Mouse (Mus musculus): ENCODE measurements around the gene Letmd1. TPM values are rescaled to one million over a fixed set of nuclear protein-coding genes. Genes with fewer than 3 reads are reported as not detected.
A peak's percentile ranks its signal among the peaks of the same experiment; 100 is the strongest.

Gene Letmd1
- polyA plus RNA-seq, 1 experiment from 2014 or later: 23.9 TPM

- H3K4me1 ChIP-seq (replicated peaks; ENCODE audit: control insufficient read depth, insufficient read depth, low read length): no peaks in the 10 kb centered on the region
- H3K4me3 ChIP-seq (ENCODE audit: low read length): no peak overlapping the region
- WGBS: 77% methylated on average over 5 of the region's 5 CpGs
- H3K9me3 ChIP-seq (ENCODE audit: control insufficient read depth, low read length): no peaks in the 10 kb centered on the region
- H3K4me2 ChIP-seq (ENCODE audit: low read depth, low read length): no peak overlapping the region
- ATAC-seq (ENCODE audit: low read depth): no peak
- no peaks in the 10 kb centered on the region for H3K36me3 ChIP-seq (ENCODE audit: control insufficient read depth, insufficient read depth, low read length)
- no peak overlapping the region for H3K27ac ChIP-seq (ENCODE audit: low read length)
- H3K9ac ChIP-seq (ENCODE audit: low read length): no peak overlapping the region
- no peaks in the 10 kb centered on the region; the same call in 1 of the 2 replicates for H3K27me3 ChIP-seq (ENCODE audit: control insufficient read depth, insufficient read depth, low read depth, low read length)
These were observed 6.7 kb upstream of the Letmd1 start for GRCm38 (mm10) chr15:100462086-100462485.

GRCm38 (mm10) chr15:100463712-100464111 lies 5.1 kb upstream of the Letmd1 start:
- no peak for ATAC-seq (ENCODE audit: low read depth)
- Histone ChIP-seq H3K4me1 (replicated peaks; ENCODE audit: control insufficient read depth, insufficient read depth, low read length) (peaks cover 5% of the 10 kb centered on the region), H3K27me3 (ENCODE audit: control insufficient read depth, insufficient read depth, low read depth, low read length) (no peaks in the 10 kb centered on the region; the same call in 1 of the 2 replicates), H3K4me3 (ENCODE audit: low read length) (no peak overlapping the region), H3K9me3 (ENCODE audit: control insufficient read depth, low read length) (no peaks in the 10 kb centered on the region), H3K36me3 (ENCODE audit: control insufficient read depth, insufficient read depth, low read length) (no peaks in the 10 kb centered on the region), H3K4me2 (ENCODE audit: low read depth, low read length) (no peak overlapping the region), H3K9ac (ENCODE audit: low read length) (no peak overlapping the region), H3K27ac (ENCODE audit: low read length) (no peak overlapping the region)
- WGBS: 22% methylated on average over 6 of the region's 6 CpGs

- H3K4me1 ChIP-seq (replicated peaks; ENCODE audit: control insufficient read depth, insufficient read depth, low read length): peaks cover 14% of the 10 kb centered on the region
- no peaks in the 10 kb centered on the region for H3K9me3 ChIP-seq (ENCODE audit: control insufficient read depth, low read length)
- no peak overlapping the region for H3K4me3 ChIP-seq (ENCODE audit: low read length)
- no peak overlapping the region for H3K9ac ChIP-seq (ENCODE audit: low read length)
- no peak for ATAC-seq (ENCODE audit: low read depth)
- no peaks in the 10 kb centered on the region for H3K36me3 ChIP-seq (ENCODE audit: control insufficient read depth, insufficient read depth, low read length)
- H3K27me3 ChIP-seq (ENCODE audit: control insufficient read depth, insufficient read depth, low read depth, low read length): no peaks in the 10 kb centered on the region
- 67% methylated on average over 2 of the region's 2 CpGs for WGBS
- H3K4me2 ChIP-seq (ENCODE audit: low read depth, low read length): no peak overlapping the region
- H3K27ac ChIP-seq (ENCODE audit: low read length): no peak overlapping the region
These were observed 3.4 kb upstream of the Letmd1 start for GRCm38 (mm10) chr15:100465432-100465831.

GRCm38 (mm10) chr15:100467738-100468137 lies 1.1 kb upstream of the Letmd1 start:
- Histone ChIP-seq H3K9ac (ENCODE audit: low read length) (no peak overlapping the region), H3K36me3 (ENCODE audit: control insufficient read depth, insufficient read depth, low read length) (peaks cover 7% of the 10 kb centered on the region), H3K9me3 (ENCODE audit: control insufficient read depth, low read length) (no peaks in the 10 kb centered on the region), H3K4me3 (ENCODE audit: low read length) (no peak overlapping the region; the same call in 1 of the 2 replicates), H3K27me3 (ENCODE audit: control insufficient read depth, insufficient read depth, low read depth, low read length) (no peaks in the 10 kb centered on the region), H3K27ac (ENCODE audit: low read length) (no peak overlapping the region), H3K4me2 (ENCODE audit: low read depth, low read length) (peak overlapping the region; percentile 97), H3K4me1 (replicated peaks; ENCODE audit: control insufficient read depth, insufficient read depth, low read length) (peaks cover 14% of the 10 kb centered on the region)
- no peak for ATAC-seq (ENCODE audit: low read depth)
- 60% methylated on average over 6 of the region's 8 CpGs for WGBS

GRCm38 (mm10) chr15:100469189-100469545 lies 344 bp downstream of the Letmd1 start:
- peak overlapping the region; percentile 87 for H3K9ac ChIP-seq (ENCODE audit: low read length)
- H3K9me3 ChIP-seq (ENCODE audit: control insufficient read depth, low read length): no peaks in the 10 kb centered on the region
- under 1% methylated on average over 19 of the region's 19 CpGs for WGBS
- ATAC-seq (ENCODE audit: low read depth): no peak; the same call in 1 of the 2 replicates
- no peaks in the 10 kb centered on the region for H3K27me3 ChIP-seq (ENCODE audit: control insufficient read depth, insufficient read depth, low read depth, low read length)
- H3K4me2 ChIP-seq (ENCODE audit: low read depth, low read length): peak overlapping the region; percentile 97
- peaks cover 14% of the 10 kb centered on the region for H3K4me1 ChIP-seq (replicated peaks; ENCODE audit: control insufficient read depth, insufficient read depth, low read length)
- H3K4me3 ChIP-seq (ENCODE audit: low read length): peak overlapping the region; percentile 85
- peaks cover 7% of the 10 kb centered on the region for H3K36me3 ChIP-seq (ENCODE audit: control insufficient read depth, insufficient read depth, low read length)
- H3K27ac ChIP-seq (ENCODE audit: low read length): peak overlapping the region; percentile 29; the same call in 1 of the 2 replicates

GRCm38 (mm10) chr15:100470037-100470436 lies 1.2 kb downstream of the Letmd1 start:
- no peak for ATAC-seq (ENCODE audit: low read depth)
- Histone ChIP-seq H3K4me2 (ENCODE audit: low read depth, low read length) (peak overlapping the region; percentile 97), H3K4me1 (replicated peaks; ENCODE audit: control insufficient read depth, insufficient read depth, low read length) (peaks cover 14% of the 10 kb centered on the region), H3K9me3 (ENCODE audit: control insufficient read depth, low read length) (no peaks in the 10 kb centered on the region), H3K27me3 (ENCODE audit: control insufficient read depth, insufficient read depth, low read depth, low read length) (no peaks in the 10 kb centered on the region), H3K27ac (ENCODE audit: low read length) (no peak overlapping the region), H3K36me3 (ENCODE audit: control insufficient read depth, insufficient read depth, low read length) (peaks cover 7% of the 10 kb centered on the region), H3K9ac (ENCODE audit: low read length) (no peak overlapping the region), H3K4me3 (ENCODE audit: low read length) (peak overlapping the region; percentile 85)
- 48% methylated on average over 10 of the region's 10 CpGs for WGBS

- Histone ChIP-seq H3K36me3 (ENCODE audit: control insufficient read depth, insufficient read depth, low read length) (peaks cover 24% of the 10 kb centered on the region), H3K9me3 (ENCODE audit: control insufficient read depth, low read length) (no peaks in the 10 kb centered on the region), H3K4me1 (replicated peaks; ENCODE audit: control insufficient read depth, insufficient read depth, low read length) (peaks cover 9% of the 10 kb centered on the region), H3K27ac (ENCODE audit: low read length) (no peak overlapping the region), H3K4me2 (ENCODE audit: low read depth, low read length) (no peak overlapping the region), H3K27me3 (ENCODE audit: control insufficient read depth, insufficient read depth, low read depth, low read length) (no peaks in the 10 kb centered on the region), H3K9ac (ENCODE audit: low read length) (no peak overlapping the region), H3K4me3 (ENCODE audit: low read length) (no peak overlapping the region)
- WGBS: 74% methylated on average over 7 of the region's 7 CpGs
- ATAC-seq (ENCODE audit: low read depth): no peak
These were observed 5.2 kb downstream of the Letmd1 start for GRCm38 (mm10) chr15:100473926-100474503.

- H3K4me3 ChIP-seq (ENCODE audit: low read length): no peak overlapping the region
- no peak overlapping the region for H3K27ac ChIP-seq (ENCODE audit: low read length)
- H3K36me3 ChIP-seq (ENCODE audit: control insufficient read depth, insufficient read depth, low read length): peaks cover 33% of the 10 kb centered on the region
- no peak overlapping the region for H3K4me2 ChIP-seq (ENCODE audit: low read depth, low read length)
- no peaks in the 10 kb centered on the region for H3K9me3 ChIP-seq (ENCODE audit: control insufficient read depth, low read length)
- ATAC-seq (ENCODE audit: low read depth): no peak
- no peaks in the 10 kb centered on the region for H3K27me3 ChIP-seq (ENCODE audit: control insufficient read depth, insufficient read depth, low read depth, low read length)
- no peak overlapping the region for H3K9ac ChIP-seq (ENCODE audit: low read length)
- H3K4me1 ChIP-seq (replicated peaks; ENCODE audit: control insufficient read depth, insufficient read depth, low read length): no peaks in the 10 kb centered on the region
- 75% methylated on average over 10 of the region's 10 CpGs for WGBS
These were observed 9.5 kb downstream of the Letmd1 start for GRCm38 (mm10) chr15:100478351-100478750.

- H3K4me3 ChIP-seq (ENCODE audit: low read length): no peak overlapping the region
- no peak overlapping the region for H3K27ac ChIP-seq (ENCODE audit: low read length)
- H3K36me3 ChIP-seq (ENCODE audit: control insufficient read depth, insufficient read depth, low read length): peaks cover 34% of the 10 kb centered on the region
- H3K27me3 ChIP-seq (ENCODE audit: control insufficient read depth, insufficient read depth, low read depth, low read length): no peaks in the 10 kb centered on the region
- no peak for ATAC-seq (ENCODE audit: low read depth)
- H3K9me3 ChIP-seq (ENCODE audit: control insufficient read depth, low read length): no peaks in the 10 kb centered on the region
- H3K9ac ChIP-seq (ENCODE audit: low read length): no peak overlapping the region
- no peaks in the 10 kb centered on the region for H3K4me1 ChIP-seq (replicated peaks; ENCODE audit: control insufficient read depth, insufficient read depth, low read length)
- WGBS: 85% methylated on average over 4 of the region's 4 CpGs
- no peak overlapping the region for H3K4me2 ChIP-seq (ENCODE audit: low read depth, low read length)
These were observed 10.1 kb downstream of the Letmd1 start for GRCm38 (mm10) chr15:100478925-100479324.

- Histone ChIP-seq H3K4me2 (ENCODE audit: low read depth, low read length) (no peak overlapping the region), H3K9me3 (ENCODE audit: control insufficient read depth, low read length) (no peaks in the 10 kb centered on the region), H3K4me1 (replicated peaks; ENCODE audit: control insufficient read depth, insufficient read depth, low read length) (peaks cover 14% of the 10 kb centered on the region), H3K4me3 (ENCODE audit: low read length) (no peak overlapping the region), H3K27ac (ENCODE audit: low read length) (no peak overlapping the region), H3K9ac (ENCODE audit: low read length) (no peak overlapping the region), H3K36me3 (ENCODE audit: control insufficient read depth, insufficient read depth, low read length) (peaks cover 24% of the 10 kb centered on the region), H3K27me3 (ENCODE audit: control insufficient read depth, insufficient read depth, low read depth, low read length) (no peaks in the 10 kb centered on the region)
- no peak for ATAC-seq (ENCODE audit: low read depth)
- WGBS: 70% methylated on average over 3 of the region's 3 CpGs
These were observed 16.8 kb downstream of the Letmd1 start for GRCm38 (mm10) chr15:100485576-100485975.

Measured in lung, embryonic 16.5 days (tissue).